Mouse (Mus musculus) hindbrain, embryonic 13.5 days (tissue): ENCODE data around the gene Nlgn2. TPM values are rescaled to one million over a fixed set of nuclear protein-coding genes. Genes with fewer than 3 reads are reported as not detected.

Experiments used
- ATAC-seq: fragments of 200-750 bp; cut with Nextera tagmentation; 2 replicates; pipeline ENCODE4 v1.8.0; 2017; ENCODE audit warnings: moderate TSS enrichment; ENCODE audit not compliant: low FRiP score
- H3K27ac ChIP-seq: fragments of 300-500 bp; sonication (generic); 2 replicates; pipeline ENCODE4 v1.5.1; 2015; ENCODE audit warnings: inconsistent platforms, mild to moderate bottlenecking, moderate library complexity
- H3K27me3 ChIP-seq: fragments of 300-500 bp; sonication (generic); 2 replicates; pipeline ENCODE4 v1.6.1; 2015; ENCODE audit warnings: mild to moderate bottlenecking, inconsistent platforms
- H3K36me3 ChIP-seq: fragments of 300-500 bp; sonication (generic); 2 replicates; pipeline ENCODE4 v1.6.1; 2015; ENCODE audit warnings: mild to moderate bottlenecking, inconsistent platforms
- H3K4me1 ChIP-seq: fragments of 300-500 bp; sonication (generic); replicated peaks from 2 replicates; pipeline ENCODE4 v1.6.1; 2015; ENCODE audit warnings: inconsistent platforms
- H3K4me2 ChIP-seq: fragments of 300-500 bp; sonication (generic); 2 replicates; pipeline ENCODE4 v1.6.1; 2015; ENCODE audit warnings: inconsistent platforms, mild to moderate bottlenecking, moderate library complexity
- H3K4me3 ChIP-seq: fragments of 300-500 bp; sonication (generic); 2 replicates; pipeline ENCODE4 v1.5.1; 2015; ENCODE audit warnings: mild to moderate bottlenecking, inconsistent platforms
- H3K9ac ChIP-seq: fragments of 300-500 bp; sonication (generic); 2 replicates; pipeline ENCODE4 v1.6.1; 2015; ENCODE audit warnings: mild to moderate bottlenecking, inconsistent platforms
- H3K9me3 ChIP-seq: fragments of 300-500 bp; sonication (generic); 2 replicates; pipeline ENCODE4 v1.6.1; 2016; ENCODE audit warnings: inconsistent platforms
- WGBS: fragments of 180-500 bp; shearing (Covaris S2); methylation state at CpG from one replicate; pipeline ENCODE4 v1.1.7; 2015; 5-methylcytosine and 5-hydroxymethylcytosine counted together
- polyA plus RNA-seq: library from polyadenylated mRNA; unstranded; fragments of >200 nt; fragmentation: Nextera tagmentation; extraction: Ambion mirVana; gene quantifications from 2 replicates; pipeline ENCODE4 v1.2.1, GENCODE M21; 2015

Nlgn2 gene
- polyA plus RNA-seq: 21.4 and 22.0 TPM in 2 replicates

- H3K4me3 ChIP-seq: peak within 1 kb of the TSS; percentile 98
- no peaks in the 10 kb centered on the region for H3K9me3 ChIP-seq
- H3K27ac ChIP-seq: peak within 1 kb of the TSS; percentile 99
- H3K27me3 ChIP-seq: no peaks in the 10 kb centered on the region
- peak within 1 kb of the TSS; percentile 99 for H3K4me2 ChIP-seq
- H3K9ac ChIP-seq: peak within 1 kb of the TSS; percentile 99
- under 1% methylated on average over 32 of the region's 32 CpGs for WGBS
- H3K4me1 ChIP-seq: peaks cover 46% of the 10 kb centered on the region
- ATAC-seq: peak; percentile 77
- peaks cover 14% of the 10 kb centered on the region for H3K36me3 ChIP-seq
These were observed at the start of gene Nlgn2 for GRCm38 (mm10) chr11:69837604-69837951. Gene Nlgn2, minus strand, starts transcription at chr11:69837784.

DNA sequence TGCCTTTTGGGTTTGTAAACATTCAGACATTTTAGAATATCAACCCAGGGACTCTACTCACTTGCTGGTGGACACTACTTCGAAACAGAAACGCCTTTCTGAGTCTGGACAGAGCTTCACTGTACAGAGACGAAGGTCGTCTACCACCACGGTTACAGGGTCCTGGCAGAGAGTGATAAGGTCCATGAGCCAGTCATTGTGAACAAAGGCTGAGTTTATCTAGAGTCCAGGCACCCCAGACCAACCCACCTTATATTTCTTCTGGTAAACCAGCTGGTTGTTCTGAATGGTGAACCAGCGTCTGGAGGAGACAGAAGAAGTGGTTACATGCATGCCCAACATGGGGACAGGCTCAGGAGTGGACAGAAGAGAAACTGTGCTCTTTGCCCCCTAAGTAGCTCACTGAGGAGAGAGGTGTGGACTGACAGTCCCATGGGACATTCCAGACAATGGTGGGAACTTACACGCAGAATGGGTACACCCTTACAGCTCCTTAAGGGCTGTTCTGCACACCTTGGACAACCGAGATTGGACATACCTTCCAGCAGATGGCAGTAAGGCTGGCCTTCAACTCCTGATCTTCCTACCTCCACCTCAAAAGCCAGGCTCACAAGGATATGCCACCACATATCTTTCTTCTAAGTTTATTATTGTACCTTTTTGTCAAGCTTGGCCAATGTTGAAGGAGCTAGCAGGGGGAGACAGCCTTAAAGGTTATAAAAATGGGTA is 49.5 kb upstream of the Nlgn2 start:
- Histone ChIP-seq H3K27me3 (peaks cover 16% of the 10 kb centered on the region), H3K9me3 (no peaks in the 10 kb centered on the region), H3K4me2 (no peak overlapping the region), H3K27ac (no peak overlapping the region), H3K9ac (no peak overlapping the region), H3K36me3 (no peaks in the 10 kb centered on the region), H3K4me1 (no peaks in the 10 kb centered on the region; the same call in 1 of the 2 replicates), H3K4me3 (no peak overlapping the region)
- no peak for ATAC-seq
- 77% methylated on average over 8 of the region's 8 CpGs for WGBS

GRCm38 (mm10) chr11:69884663-69885062 is 47.1 kb upstream of the Nlgn2 start:
- Histone ChIP-seq H3K36me3 (no peaks in the 10 kb centered on the region), H3K4me2 (no peak overlapping the region), H3K9me3 (no peaks in the 10 kb centered on the region), H3K27ac (no peak overlapping the region), H3K27me3 (peaks cover 34% of the 10 kb centered on the region), H3K9ac (no peak overlapping the region), H3K4me3 (no peak overlapping the region), H3K4me1 (peaks cover 18% of the 10 kb centered on the region)
- no peak for ATAC-seq
- WGBS: 86% methylated on average over 8 of the region's 8 CpGs

- Histone ChIP-seq H3K4me3 (no peak overlapping the region), H3K36me3 (no peaks in the 10 kb centered on the region), H3K4me2 (no peak overlapping the region), H3K27me3 (peaks cover 38% of the 10 kb centered on the region), H3K4me1 (peaks cover 22% of the 10 kb centered on the region), H3K9ac (no peak overlapping the region), H3K9me3 (no peaks in the 10 kb centered on the region), H3K27ac (no peak overlapping the region)
- no peak for ATAC-seq
- 84% methylated on average over 9 of the region's 9 CpGs for WGBS
These were observed 46.7 kb upstream of the Nlgn2 start for GRCm38 (mm10) chr11:69884240-69884639.

- ATAC-seq: no peak
- Histone ChIP-seq H3K27ac (no peak overlapping the region), H3K36me3 (no peaks in the 10 kb centered on the region), H3K9me3 (no peaks in the 10 kb centered on the region), H3K9ac (no peak overlapping the region), H3K4me1 (peaks cover 27% of the 10 kb centered on the region), H3K4me2 (no peak overlapping the region), H3K4me3 (no peak overlapping the region), H3K27me3 (peaks cover 42% of the 10 kb centered on the region)
- 91% methylated on average over 8 of the region's 8 CpGs for WGBS
These were observed 46.1 kb upstream of the Nlgn2 start for GRCm38 (mm10) chr11:69883527-69884151.

DNA sequence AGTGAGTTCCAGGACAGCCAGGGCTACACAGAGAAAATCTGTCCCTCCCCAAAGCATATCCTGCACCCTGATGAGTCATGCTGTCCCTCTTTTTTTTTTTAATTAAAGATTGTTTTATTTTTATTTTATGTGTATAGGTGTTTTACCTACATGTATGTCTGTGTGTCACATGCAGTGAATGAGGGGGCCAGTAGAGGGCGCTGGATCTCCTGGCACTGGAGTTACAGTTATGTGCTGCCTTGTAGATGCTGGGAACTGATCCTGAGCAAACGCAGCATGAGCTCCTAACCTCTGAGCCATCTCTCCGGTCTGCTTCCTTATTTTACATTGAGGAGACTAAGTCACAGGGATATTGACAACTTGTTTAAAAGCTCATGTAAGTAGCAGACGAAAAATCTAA is 45.5 kb upstream of the Nlgn2 start:
- Histone ChIP-seq H3K9ac (no peak overlapping the region), H3K4me3 (no peak overlapping the region), H3K36me3 (no peaks in the 10 kb centered on the region), H3K4me1 (peaks cover 32% of the 10 kb centered on the region), H3K4me2 (no peak overlapping the region), H3K27me3 (peaks cover 42% of the 10 kb centered on the region), H3K27ac (no peak overlapping the region), H3K9me3 (no peaks in the 10 kb centered on the region)
- ATAC-seq: no peak
- 62% methylated on average over 4 of the region's 4 CpGs for WGBS

DNA sequence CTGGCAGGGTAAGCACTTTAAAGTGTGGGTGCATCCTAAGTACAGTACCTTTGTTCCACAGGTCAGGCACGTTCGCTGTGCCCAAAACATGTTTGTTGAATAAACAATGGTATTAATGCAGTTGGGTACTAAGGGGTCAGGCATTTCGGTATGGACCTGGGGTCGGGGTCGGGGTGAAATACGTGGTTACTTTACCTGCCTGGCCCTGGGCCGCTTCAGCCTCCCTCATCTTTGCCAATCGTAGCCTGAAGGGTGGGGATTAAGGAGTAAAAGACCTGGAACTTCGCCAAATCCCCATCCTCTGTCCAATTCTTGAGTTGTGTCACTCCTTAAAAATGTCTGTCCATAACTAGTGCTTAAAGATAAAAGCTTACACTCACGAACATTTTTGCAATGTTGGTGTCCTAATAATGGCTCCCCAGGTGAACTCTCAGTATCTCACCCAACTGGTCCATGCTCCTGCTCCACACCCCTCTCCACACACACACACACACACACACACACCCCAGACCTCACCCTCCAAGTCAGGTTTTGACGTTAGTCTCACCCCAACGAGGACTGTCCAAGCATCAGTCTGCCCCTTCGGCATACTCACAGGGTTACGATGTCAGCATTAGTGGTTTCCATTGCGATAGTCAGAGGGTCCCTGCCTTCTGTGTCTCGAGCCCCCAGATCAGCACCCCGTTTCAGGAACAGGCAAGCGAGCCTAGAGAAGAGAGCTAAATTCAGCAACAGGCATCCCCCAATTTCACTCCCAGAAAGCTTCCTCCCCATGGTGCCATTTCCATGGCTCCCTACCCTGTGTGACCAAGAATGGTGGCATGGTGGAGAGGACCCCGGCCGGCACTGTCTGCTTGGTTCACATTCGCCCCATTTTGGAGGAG is 44.4 kb upstream of the Nlgn2 start:
- no peak for ATAC-seq
- Histone ChIP-seq H3K4me2 (peak overlapping the region; percentile 73), H3K9ac (0 out of 2 replicates have a peak overlapping the region, but pooled peaks have one; percentile 71), H3K36me3 (no peaks in the 10 kb centered on the region), H3K27me3 (peaks cover 42% of the 10 kb centered on the region), H3K27ac (no peak overlapping the region), H3K9me3 (no peaks in the 10 kb centered on the region), H3K4me3 (peak overlapping the region; percentile 40), H3K4me1 (peaks cover 34% of the 10 kb centered on the region)
- 64% methylated on average over 21 of the region's 21 CpGs for WGBS

GRCm38 (mm10) chr11:69880853-69881603 is 43.4 kb upstream of the Nlgn2 start, which contains the start of gene Kctd11:
Gene Kctd11, minus strand, starts transcription at chr11:69881406.
- peak within 1 kb of the TSS; percentile 58 for H3K27ac ChIP-seq
- H3K4me3 ChIP-seq: peak within 1 kb of the TSS; percentile 40
- no peaks in the 10 kb centered on the region for H3K36me3 ChIP-seq
- H3K4me2 ChIP-seq: peak within 1 kb of the TSS; percentile 73
- H3K9ac ChIP-seq: peak within 1 kb of the TSS; percentile 71
- under 1% methylated on average over 41 of the region's 46 CpGs for WGBS
- H3K9me3 ChIP-seq: no peaks in the 10 kb centered on the region
- H3K4me1 ChIP-seq: peaks cover 36% of the 10 kb centered on the region
- ATAC-seq: peak; percentile 82
- peaks cover 42% of the 10 kb centered on the region for H3K27me3 ChIP-seq

GRCm38 (mm10) chr11:69880506-69880852 is 42.9 kb upstream of the Nlgn2 start:
- under 1% methylated on average over 18 of the region's 18 CpGs for WGBS
- H3K36me3 ChIP-seq: no peaks in the 10 kb centered on the region
- peaks cover 36% of the 10 kb centered on the region for H3K4me1 ChIP-seq
- H3K4me3 ChIP-seq: peak overlapping the region; percentile 40
- no peak; the same call in 1 of the 2 replicates for ATAC-seq
- peak overlapping the region; percentile 58 for H3K27ac ChIP-seq
- H3K4me2 ChIP-seq: peak overlapping the region; percentile 73
- H3K27me3 ChIP-seq: peaks cover 40% of the 10 kb centered on the region
- no peaks in the 10 kb centered on the region for H3K9me3 ChIP-seq
- H3K9ac ChIP-seq: peak overlapping the region; percentile 71

GRCm38 (mm10) chr11:69879711-69880110 is 42.1 kb upstream of the Nlgn2 start:
- WGBS: 60% methylated on average over 15 of the region's 15 CpGs
- H3K9me3 ChIP-seq: no peaks in the 10 kb centered on the region
- peak overlapping the region; percentile 40 for H3K4me3 ChIP-seq
- H3K9ac ChIP-seq: peak overlapping the region; percentile 58
- no peak for ATAC-seq
- H3K4me2 ChIP-seq: peak overlapping the region; percentile 73
- no peak overlapping the region for H3K27ac ChIP-seq
- H3K4me1 ChIP-seq: peaks cover 36% of the 10 kb centered on the region
- H3K27me3 ChIP-seq: peaks cover 38% of the 10 kb centered on the region
- H3K36me3 ChIP-seq: no peaks in the 10 kb centered on the region

- 89% methylated on average over 6 of the region's 6 CpGs for WGBS
- Histone ChIP-seq H3K4me1 (peaks cover 36% of the 10 kb centered on the region), H3K9ac (no peak overlapping the region), H3K36me3 (no peaks in the 10 kb centered on the region), H3K4me2 (0 out of 2 replicates have a peak overlapping the region, but pooled peaks have one; percentile 73), H3K9me3 (no peaks in the 10 kb centered on the region), H3K27ac (no peak overlapping the region), H3K4me3 (no peak overlapping the region), H3K27me3 (peaks cover 36% of the 10 kb centered on the region)
- ATAC-seq: no peak
These were observed 41.4 kb upstream of the Nlgn2 start for GRCm38 (mm10) chr11:69878952-69879351.
